Mouse (Mus musculus): ENCODE measurements around the gene St3gal2. TPM values are rescaled to one million over a fixed set of nuclear protein-coding genes. Genes with fewer than 3 reads are reported as not detected.
A peak's percentile ranks its signal among the peaks of the same experiment; 100 is the strongest.
"Not testable (repeated sequence)": the region's sequence is repeated elsewhere in the genome, so short reads cannot be mapped to it uniquely, and the experiment has no call there.

Gene St3gal2
- polyA plus RNA-seq, 1 experiment: 57.8 TPM

GRCm38 (mm10) chr8:110969910-110970770, 50.4 kb downstream of the St3gal2 start:
- TF ChIP-seq CTCF (IDR thresholded peaks at IDR 0.05; ENCODE audit: extremely low read depth, insufficient read depth, low read length): no peak
- TF ChIP-seq POLR2A (IDR thresholded peaks at IDR 0.05; ENCODE audit: extremely low read depth, insufficient read depth, low read length): peak; percentile 88
- H3K4me1 ChIP-seq (ENCODE audit: control insufficient read depth, insufficient read depth, low read length): peaks cover 4% of the 10 kb centered on the region; the same call in 1 of the 2 replicates
- H3K4me3 ChIP-seq (ENCODE audit: insufficient read depth, low read length): peak overlapping the region; percentile 53
- H3K27ac ChIP-seq (ENCODE audit: insufficient read depth, low read length): no peak overlapping the region

- not testable (repeated sequence) for H3K4me3 ChIP-seq (ENCODE audit: insufficient read depth, low read length); H3K27ac ChIP-seq (ENCODE audit: insufficient read depth, low read length); H3K4me1 ChIP-seq (ENCODE audit: control insufficient read depth, insufficient read depth, low read length)
Observed at GRCm38 (mm10) chr8:110976532-110976931, 56.8 kb downstream of the St3gal2 start.

DNA sequence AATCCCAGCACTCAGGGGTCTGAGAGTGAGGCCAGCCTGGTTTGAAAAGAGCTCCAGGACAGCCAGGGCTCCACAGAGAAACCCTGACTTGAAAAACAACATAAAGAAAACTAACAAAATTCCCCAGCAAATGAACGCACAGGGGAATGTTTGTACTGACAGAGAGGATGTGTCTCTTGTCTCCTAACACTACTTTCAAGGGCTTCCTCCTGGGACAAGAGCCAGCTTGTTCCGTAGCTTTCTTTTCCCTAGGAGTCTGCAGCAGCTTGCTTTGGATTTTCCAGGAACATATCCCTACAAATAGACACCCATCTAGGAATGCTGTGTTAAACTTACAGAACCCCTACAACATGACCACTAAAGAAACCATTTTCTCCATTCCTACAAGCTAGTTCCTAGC, 58.3 kb downstream of the St3gal2 start:
- not testable (repeated sequence) for H3K4me3 ChIP-seq (ENCODE audit: insufficient read depth, low read length); H3K4me1 ChIP-seq (ENCODE audit: control insufficient read depth, insufficient read depth, low read length); H3K27ac ChIP-seq (ENCODE audit: insufficient read depth, low read length)

GRCm38 (mm10) chr8:110981304-110981703, 61.6 kb downstream of the St3gal2 start:
- H3K27ac ChIP-seq (ENCODE audit: insufficient read depth, low read length): no peak overlapping the region
- TF ChIP-seq POLR2A (IDR thresholded peaks at IDR 0.05; ENCODE audit: extremely low read depth, insufficient read depth, low read length): no peak
- TF ChIP-seq CTCF (IDR thresholded peaks at IDR 0.05; ENCODE audit: extremely low read depth, insufficient read depth, low read length): no peak
- H3K4me1 ChIP-seq (ENCODE audit: control insufficient read depth, insufficient read depth, low read length): no peaks in the 10 kb centered on the region
- no peak overlapping the region for H3K4me3 ChIP-seq (ENCODE audit: insufficient read depth, low read length)

- Histone ChIP-seq H3K4me1 (ENCODE audit: control insufficient read depth, insufficient read depth, low read length) (no peaks in the 10 kb centered on the region), H3K4me3 (ENCODE audit: insufficient read depth, low read length) (no peak overlapping the region), H3K27ac (ENCODE audit: insufficient read depth, low read length) (no peak overlapping the region)
- TF ChIP-seq CTCF (IDR thresholded peaks at IDR 0.05; ENCODE audit: extremely low read depth, insufficient read depth, low read length): no peak
- no peak for TF ChIP-seq POLR2A (IDR thresholded peaks at IDR 0.05; ENCODE audit: extremely low read depth, insufficient read depth, low read length)
Observed at GRCm38 (mm10) chr8:110987805-110988744, 68.4 kb downstream of the St3gal2 start.

GRCm38 (mm10) chr8:110990017-110990416, 70.3 kb downstream of the St3gal2 start:
- TF ChIP-seq POLR2A (IDR thresholded peaks at IDR 0.05; ENCODE audit: extremely low read depth, insufficient read depth, low read length) (no peak), CTCF (IDR thresholded peaks at IDR 0.05; ENCODE audit: extremely low read depth, insufficient read depth, low read length) (no peak)
- Histone ChIP-seq H3K4me1 (ENCODE audit: control insufficient read depth, insufficient read depth, low read length) (no peaks in the 10 kb centered on the region), H3K27ac (ENCODE audit: insufficient read depth, low read length) (no peak overlapping the region), H3K4me3 (ENCODE audit: insufficient read depth, low read length) (no peak overlapping the region)

- peak overlapping the region; percentile 71 for H3K4me3 ChIP-seq (ENCODE audit: insufficient read depth, low read length)
- 0 out of 2 replicates have a peak, but pooled peaks cover 1% of the 10 kb centered on the region for H3K4me1 ChIP-seq (ENCODE audit: control insufficient read depth, insufficient read depth, low read length)
- TF ChIP-seq CTCF (IDR thresholded peaks at IDR 0.05; ENCODE audit: extremely low read depth, insufficient read depth, low read length) (no peak), POLR2A (IDR thresholded peaks at IDR 0.05; ENCODE audit: extremely low read depth, insufficient read depth, low read length) (no peak)
- no peak overlapping the region; the same call in 1 of the 2 replicates for H3K27ac ChIP-seq (ENCODE audit: insufficient read depth, low read length)
Observed at GRCm38 (mm10) chr8:110996641-110997430, 77.1 kb downstream of the St3gal2 start.

GRCm38 (mm10) chr8:110997547-110998531, 78.1 kb downstream of the St3gal2 start, which contains the start of gene Ddx19a:
Gene Ddx19a, minus strand, starts transcription at chr8:110997800.
- H3K4me3 ChIP-seq (ENCODE audit: insufficient read depth, low read length): peak within 1 kb of the TSS; percentile 71
- TF ChIP-seq POLR2A (IDR thresholded peaks at IDR 0.05; ENCODE audit: extremely low read depth, insufficient read depth, low read length): peak; percentile 61; the same call in 1 of the 2 replicates
- TF ChIP-seq CTCF (IDR thresholded peaks at IDR 0.05; ENCODE audit: extremely low read depth, insufficient read depth, low read length): no peak
- H3K27ac ChIP-seq (ENCODE audit: insufficient read depth, low read length): peak within 1 kb of the TSS; percentile 66
- 0 out of 2 replicates have a peak, but pooled peaks cover 1% of the 10 kb centered on the region for H3K4me1 ChIP-seq (ENCODE audit: control insufficient read depth, insufficient read depth, low read length)

DNA sequence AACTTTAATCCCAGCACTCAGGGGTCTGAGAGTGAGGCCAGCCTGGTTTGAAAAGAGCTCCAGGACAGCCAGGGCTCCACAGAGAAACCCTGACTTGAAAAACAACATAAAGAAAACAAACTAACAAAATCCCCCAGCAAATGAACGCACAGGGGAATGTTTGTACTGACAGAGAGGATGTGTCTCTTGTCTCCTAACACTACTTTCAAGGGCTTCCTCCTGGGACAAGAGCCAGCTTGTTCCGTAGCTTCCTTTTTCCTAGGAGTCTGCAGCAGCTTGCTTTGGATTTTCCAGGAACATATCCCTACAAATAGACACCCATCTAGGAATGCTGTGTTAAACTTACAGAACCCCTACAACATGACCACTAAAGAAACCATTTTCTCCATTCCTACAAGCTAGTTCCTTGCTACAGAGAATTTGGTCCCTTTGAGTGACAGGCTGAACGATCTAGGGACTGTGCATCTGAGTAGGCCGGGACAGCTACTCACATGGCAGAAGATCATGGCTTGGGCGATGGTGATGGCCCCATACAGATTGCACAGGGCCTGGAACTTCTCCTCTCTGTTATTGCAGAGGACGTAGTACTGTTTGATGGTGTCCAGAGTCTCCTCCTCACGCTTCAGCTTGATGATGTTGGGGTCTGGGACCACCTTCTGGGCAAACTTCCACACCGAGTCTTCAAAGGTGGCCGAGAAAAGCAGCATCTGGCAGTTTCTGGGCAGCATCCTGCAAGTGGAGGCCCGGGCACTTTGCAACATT, 90.7 kb downstream of the St3gal2 start:
- H3K4me3 ChIP-seq (ENCODE audit: insufficient read depth, low read length); H3K4me1 ChIP-seq (ENCODE audit: control insufficient read depth, insufficient read depth, low read length); H3K27ac ChIP-seq (ENCODE audit: insufficient read depth, low read length): not testable (repeated sequence)

Data from cortical plate, adult 2 months (tissue).